Mouse (Mus musculus): ENCODE measurements at regions not wholly inside any gene's neighbourhood (a gene's known extent, or its start where the extent isn't known, plus 50 kb on each side); places are given as distances from the start of the nearest gene placed in this dataset.

GRCm38 (mm10) chr13:43907425-43907824 lies 122.8 kb downstream of the Cd83 start:
- TF ChIP-seq CTCF (conservative IDR thresholded peaks at IDR 0.05; ENCODE audit: low read length) (no peak), NANOG (IDR thresholded peaks at IDR 0.05; ENCODE audit: borderline replicate concordance, low read length) (no peak)

All from E14TG2a.4 (cell line).